Mouse (Mus musculus) liver, embryonic 12.5 days (tissue): ENCODE results near the gene Rad9a. TPM values are rescaled to one million over a fixed set of nuclear protein-coding genes. Genes with fewer than 3 reads are reported as not detected.

Experiments used
- ATAC-seq: fragments of 200-750 bp; cut with Nextera tagmentation; 2 replicates; pipeline ENCODE4 v1.8.0; 2017; ENCODE audit warnings: moderate number of reproducible peaks, mild to moderate bottlenecking, moderate library complexity
- H3K27ac ChIP-seq: fragments of 300-500 bp; sonication (generic); 2 replicates; pipeline ENCODE4 v1.5.1; 2016; ENCODE audit warnings: mild to moderate bottlenecking
- H3K27me3 ChIP-seq: fragments of 300-500 bp; sonication (generic); replicated peaks from 2 replicates; pipeline ENCODE4 v1.6.1; 2016; ENCODE audit warnings: mild to moderate bottlenecking, moderate library complexity
- H3K36me3 ChIP-seq: fragments of 300-500 bp; sonication (generic); 2 replicates; pipeline ENCODE4 v1.6.1; 2016; ENCODE audit warnings: mild to moderate bottlenecking, moderate library complexity
- H3K4me1 ChIP-seq: fragments of 300-500 bp; sonication (generic); 2 replicates; pipeline ENCODE4 v1.6.1; 2016
- H3K4me2 ChIP-seq: fragments of 300-500 bp; sonication (generic); 2 replicates; pipeline ENCODE4 v1.6.1; 2016; ENCODE audit warnings: mild to moderate bottlenecking, moderate library complexity
- H3K4me3 ChIP-seq: fragments of 300-500 bp; sonication (generic); 2 replicates; pipeline ENCODE4 v1.5.1; 2016; ENCODE audit warnings: mild to moderate bottlenecking, moderate library complexity
- H3K9ac ChIP-seq: fragments of 300-500 bp; sonication (generic); 2 replicates; pipeline ENCODE4 v1.6.1; 2016; ENCODE audit warnings: mild to moderate bottlenecking, moderate library complexity
- H3K9me3 ChIP-seq: fragments of 300-500 bp; sonication (generic); replicated peaks from 2 replicates; pipeline ENCODE4 v1.6.1; 2016; ENCODE audit warnings: mild to moderate bottlenecking, moderate library complexity
- WGBS: fragments of 180-500 bp; shearing (Covaris S2); methylation state at CpG from one replicate; pipeline ENCODE4 v1.1.7; 2016; ENCODE audit not compliant: insufficient replicate concordance; 5-methylcytosine and 5-hydroxymethylcytosine counted together
- polyA plus RNA-seq: library from polyadenylated mRNA; unstranded; fragments of >200 nt; fragmentation: Nextera tagmentation; extraction: Ambion mirVana; gene quantifications from 2 replicates; pipeline ENCODE4 v1.2.1, GENCODE M21; 2016

Rad9a gene
- polyA plus RNA-seq, 1 experiment from 2014 or later = 26.5 TPM

GRCm38 (mm10) chr19:4189051-4189620 is 12.3 kb downstream of the Rad9a start:
- Histone ChIP-seq H3K4me2 (no peak overlapping the region), H3K4me1 (peaks cover 50% of the 10 kb centered on the region), H3K27me3 (no peaks in the 10 kb centered on the region), H3K36me3 (peaks cover 12% of the 10 kb centered on the region), H3K9ac (no peak overlapping the region), H3K9me3 (no peaks in the 10 kb centered on the region), H3K27ac (no peak overlapping the region), H3K4me3 (no peak overlapping the region)
- WGBS = 73% methylated on average over 12 of the region's 12 CpGs
- ATAC-seq = no peak

GRCm38 (mm10) chr19:4187303-4187702 is 14.2 kb downstream of the Rad9a start:
- Histone ChIP-seq H3K9me3 (no peaks in the 10 kb centered on the region), H3K9ac (no peak overlapping the region), H3K4me2 (no peak overlapping the region), H3K27me3 (no peaks in the 10 kb centered on the region), H3K4me1 (peaks cover 38% of the 10 kb centered on the region), H3K36me3 (no peaks in the 10 kb centered on the region), H3K27ac (no peak overlapping the region), H3K4me3 (no peak overlapping the region)
- no peak for ATAC-seq
- 79% methylated on average over 3 of the region's 3 CpGs for WGBS

GRCm38 (mm10) chr19:4184976-4185975 is 16.2 kb downstream of the Rad9a start:
- peaks cover 30% of the 10 kb centered on the region for H3K4me1 ChIP-seq
- no peaks in the 10 kb centered on the region for H3K27me3 ChIP-seq
- no peaks in the 10 kb centered on the region for H3K36me3 ChIP-seq
- WGBS = 33% methylated on average over 15 of the region's 15 CpGs
- H3K4me3 ChIP-seq = no peak overlapping the region
- no peaks in the 10 kb centered on the region for H3K9me3 ChIP-seq
- ATAC-seq = peak; percentile 33; the same call in 1 of the 2 replicates
- no peak overlapping the region for H3K9ac ChIP-seq
- H3K4me2 ChIP-seq = peak overlapping the region; percentile 20
- peak overlapping the region; percentile 61 for H3K27ac ChIP-seq

- ATAC-seq = no peak
- no peak overlapping the region for H3K27ac ChIP-seq
- H3K4me3 ChIP-seq = no peak overlapping the region
- no peaks in the 10 kb centered on the region for H3K9me3 ChIP-seq
- H3K4me2 ChIP-seq = no peak overlapping the region
- no peaks in the 10 kb centered on the region for H3K27me3 ChIP-seq
- no peak overlapping the region for H3K9ac ChIP-seq
- peaks cover 28% of the 10 kb centered on the region for H3K4me1 ChIP-seq
- 64% methylated on average over 2 of the region's 2 CpGs for WGBS
- no peaks in the 10 kb centered on the region for H3K36me3 ChIP-seq
These were observed 17.8 kb downstream of the Rad9a start for GRCm38 (mm10) chr19:4183689-4184088.

GRCm38 (mm10) chr19:4181892-4182291 is 19.6 kb downstream of the Rad9a start:
- no peak overlapping the region for H3K4me3 ChIP-seq
- no peaks in the 10 kb centered on the region for H3K9me3 ChIP-seq
- 40% methylated on average over 3 of the region's 3 CpGs for WGBS
- no peaks in the 10 kb centered on the region for H3K36me3 ChIP-seq
- no peak for ATAC-seq
- H3K27me3 ChIP-seq = peaks cover 2% of the 10 kb centered on the region
- H3K4me1 ChIP-seq = peaks cover 24% of the 10 kb centered on the region
- H3K4me2 ChIP-seq = no peak overlapping the region
- no peak overlapping the region for H3K27ac ChIP-seq
- H3K9ac ChIP-seq = no peak overlapping the region

GRCm38 (mm10) chr19:4180411-4180810 is 21.1 kb downstream of the Rad9a start:
- H3K4me3 ChIP-seq = no peak overlapping the region
- no peaks in the 10 kb centered on the region for H3K9me3 ChIP-seq
- no peak overlapping the region for H3K9ac ChIP-seq
- peaks cover 22% of the 10 kb centered on the region for H3K4me1 ChIP-seq
- H3K4me2 ChIP-seq = no peak overlapping the region
- H3K36me3 ChIP-seq = no peaks in the 10 kb centered on the region
- H3K27me3 ChIP-seq = peaks cover 8% of the 10 kb centered on the region
- no peak overlapping the region for H3K27ac ChIP-seq
- 64% methylated on average over 7 of the region's 7 CpGs for WGBS
- ATAC-seq = no peak

GRCm38 (mm10) chr19:4175368-4175947 is 26.0 kb downstream of the Rad9a start, which contains the start of gene Carns1:
Gene Carns1, minus strand, starts transcription at chr19:4175479.
- Histone ChIP-seq H3K9me3 (no peaks in the 10 kb centered on the region), H3K36me3 (no peaks in the 10 kb centered on the region), H3K4me3 (no peak within 1 kb of the TSS), H3K27ac (no peak within 1 kb of the TSS), H3K27me3 (peaks cover 19% of the 10 kb centered on the region), H3K9ac (no peak within 1 kb of the TSS), H3K4me1 (peaks cover 28% of the 10 kb centered on the region), H3K4me2 (peak within 1 kb of the TSS; percentile 31)
- WGBS = 20% methylated on average over 11 of the region's 11 CpGs
- 0 out of 2 replicates have a peak, but pooled peaks have one; percentile 11 for ATAC-seq

GRCm38 (mm10) chr19:4172925-4173324 is 28.5 kb downstream of the Rad9a start:
- no peaks in the 10 kb centered on the region for H3K9me3 ChIP-seq
- no peak overlapping the region for H3K27ac ChIP-seq
- no peak overlapping the region for H3K9ac ChIP-seq
- H3K4me3 ChIP-seq = no peak overlapping the region
- no peaks in the 10 kb centered on the region for H3K36me3 ChIP-seq
- H3K4me1 ChIP-seq = peaks cover 47% of the 10 kb centered on the region
- no peak for ATAC-seq
- no peak overlapping the region for H3K4me2 ChIP-seq
- WGBS = 69% methylated on average over 11 of the region's 11 CpGs
- peaks cover 19% of the 10 kb centered on the region for H3K27me3 ChIP-seq

- Histone ChIP-seq H3K36me3 (no peaks in the 10 kb centered on the region), H3K4me2 (no peak overlapping the region), H3K27ac (no peak overlapping the region), H3K4me1 (peaks cover 59% of the 10 kb centered on the region), H3K27me3 (peaks cover 15% of the 10 kb centered on the region), H3K9me3 (no peaks in the 10 kb centered on the region), H3K4me3 (no peak overlapping the region), H3K9ac (no peak overlapping the region)
- no peak for ATAC-seq
- WGBS = 56% methylated on average over 13 of the region's 13 CpGs
These were observed 29.8 kb downstream of the Rad9a start for GRCm38 (mm10) chr19:4171393-4172290.

- H3K4me1 ChIP-seq = peaks cover 59% of the 10 kb centered on the region
- H3K9ac ChIP-seq = no peak overlapping the region
- no peak overlapping the region for H3K4me3 ChIP-seq
- 79% methylated on average over 10 of the region's 10 CpGs for WGBS
- no peak for ATAC-seq
- H3K27ac ChIP-seq = no peak overlapping the region
- peaks cover 11% of the 10 kb centered on the region for H3K27me3 ChIP-seq
- H3K36me3 ChIP-seq = no peaks in the 10 kb centered on the region
- H3K9me3 ChIP-seq = no peaks in the 10 kb centered on the region
- H3K4me2 ChIP-seq = no peak overlapping the region
These were observed 30.6 kb downstream of the Rad9a start for GRCm38 (mm10) chr19:4170723-4171392.

GRCm38 (mm10) chr19:4169810-4170209 is 31.7 kb downstream of the Rad9a start:
- Histone ChIP-seq H3K4me1 (peaks cover 57% of the 10 kb centered on the region), H3K27ac (peak overlapping the region; percentile 81), H3K9ac (peak overlapping the region; percentile 82), H3K36me3 (no peaks in the 10 kb centered on the region), H3K27me3 (peaks cover 11% of the 10 kb centered on the region; the same call in 1 of the 2 replicates), H3K4me3 (peak overlapping the region; percentile 62), H3K4me2 (peak overlapping the region; percentile 97), H3K9me3 (no peaks in the 10 kb centered on the region)
- ATAC-seq = peak; percentile 41
- 16% methylated on average over 27 of the region's 27 CpGs for WGBS
